Mouse (Mus musculus) limb, embryonic 14.5 days (tissue): Measurements from ENCODE around the gene Adrb1. TPM values are rescaled to one million over a fixed set of nuclear protein-coding genes. Genes with fewer than 3 reads are reported as not detected.

ENCODE experiments used
- ATAC-seq: fragments of 200-750 bp; cut with Nextera tagmentation; 2 replicates; pipeline ENCODE4 v1.8.0; 2017; ENCODE audit warnings: low read depth, moderate number of reproducible peaks, moderate TSS enrichment; ENCODE audit not compliant: low FRiP score
- DNase-seq: peaks from one replicate; pipeline ENCODE4 v3.0.0-alpha.2; 2015; ENCODE audit warnings: low spot score
- H3K27ac ChIP-seq: fragments of 300-500 bp; sonication (generic); replicated peaks from 2 replicates; pipeline ENCODE4 v1.5.1; 2014; ENCODE audit warnings: low read depth, mild to moderate bottlenecking, low read length, moderate library complexity, mixed read lengths
- H3K27me3 ChIP-seq: fragments of 300-500 bp; sonication (generic); 2 replicates; pipeline ENCODE4 v1.6.1; 2014; ENCODE audit warnings: low read length, mixed read lengths; ENCODE audit not compliant: control insufficient read depth, insufficient read depth
- H3K36me3 ChIP-seq: fragments of 300-500 bp; sonication (generic); 2 replicates; pipeline ENCODE4 v1.6.1; 2014; ENCODE audit warnings: mild to moderate bottlenecking, low read length, moderate library complexity, mixed read lengths; ENCODE audit not compliant: control insufficient read depth, insufficient read depth
- H3K4me1 ChIP-seq: fragments of 300-500 bp; sonication (generic); 2 replicates; pipeline ENCODE4 v1.6.1; 2014; ENCODE audit warnings: antibody characterized with exemption, low read length, mixed read lengths; ENCODE audit not compliant: control insufficient read depth, insufficient read depth
- H3K4me2 ChIP-seq: fragments of 300-500 bp; sonication (generic); replicated peaks from 2 replicates; pipeline ENCODE4 v1.6.1; 2014; ENCODE audit warnings: low read depth, mild to moderate bottlenecking, low read length, moderate library complexity; ENCODE audit not compliant: severe bottlenecking
- H3K4me3 ChIP-seq: fragments of 300-500 bp; sonication (generic); replicated peaks from 2 replicates; pipeline ENCODE4 v1.5.1; 2014; ENCODE audit warnings: low read length
- H3K9ac ChIP-seq: fragments of 300-500 bp; sonication (generic); 2 replicates; pipeline ENCODE4 v1.6.1; 2014; ENCODE audit warnings: mild to moderate bottlenecking, low read depth, low read length, moderate library complexity; ENCODE audit not compliant: severe bottlenecking
- H3K9me3 ChIP-seq: fragments of 300-500 bp; sonication (generic); 2 replicates; pipeline ENCODE4 v1.6.1; 2016; ENCODE audit warnings: low read length; ENCODE audit not compliant: control insufficient read depth
- POLR2A ChIP-seq: fragments of 200-500 bp; IDR thresholded peaks from 2 replicates; pipeline ENCODE4 v1.8.0; 2012; ENCODE audit warnings: inconsistent platforms, mild to moderate bottlenecking, moderate library complexity, borderline replicate concordance; ENCODE audit not compliant: insufficient read depth, insufficient read length; ENCODE audit errors: extremely low read depth
- WGBS: fragments of 180-500 bp; shearing (Covaris S2); extraction: QIAGEN DNeasy Blood & Tissue Kit; methylation state at CpG from one replicate; pipeline ENCODE4 v1.1.7; 2014; 5-methylcytosine and 5-hydroxymethylcytosine counted together
- polyA plus RNA-seq, 2 experiments: library from polyadenylated mRNA; depleted of rRNA in 1 of 2; stranded (reverse) in 1 of 2; unstranded in 1 of 2; fragments of >200 nt; fragmentation: Nextera tagmentation in 1 of 2; extraction: Ambion mirVana in 1 of 2; gene quantifications; 2 replicates each; pipeline versions ENCODE4 v1.2.1 to v1.2.3; 2012 to 2014

Adrb1 gene
- polyA plus RNA-seq, 2 experiments = 1.3 to 1.7 TPM

- Histone ChIP-seq H3K9ac (no peak overlapping the region), H3K27ac (peak overlapping the region; percentile 26; the same call in 1 of the 2 replicates), H3K27me3 (no peaks in the 10 kb centered on the region), H3K36me3 (no peaks in the 10 kb centered on the region), H3K4me3 (no peak overlapping the region), H3K9me3 (no peaks in the 10 kb centered on the region), H3K4me1 (peaks cover 27% of the 10 kb centered on the region), H3K4me2 (no peak overlapping the region)
- TF ChIP-seq POLR2A = no peak
- ATAC-seq (peak; percentile 16; the same call in 1 of the 2 replicates), DNase-seq (peak; percentile 39)
- 76% methylated on average over 18 of the region's 18 CpGs for WGBS
Measured at GRCm38 (mm10) chr19:56679213-56679965, 42.6 kb upstream of the Adrb1 start.

- no peak overlapping the region for H3K9ac ChIP-seq
- H3K36me3 ChIP-seq = no peaks in the 10 kb centered on the region
- H3K4me2 ChIP-seq = no peak overlapping the region
- H3K27ac ChIP-seq = peak overlapping the region; percentile 26; the same call in 1 of the 2 replicates
- peaks cover 31% of the 10 kb centered on the region for H3K4me1 ChIP-seq
- no peak overlapping the region for H3K4me3 ChIP-seq
- no peaks in the 10 kb centered on the region for H3K9me3 ChIP-seq
- no peaks in the 10 kb centered on the region for H3K27me3 ChIP-seq
- DNase-seq = peak; percentile 10
- TF ChIP-seq POLR2A = no peak
- WGBS = 64% methylated on average over 7 of the region's 7 CpGs
- peak; percentile 27; the same call in 1 of the 2 replicates for ATAC-seq
Measured at GRCm38 (mm10) chr19:56679992-56680391, 42.0 kb upstream of the Adrb1 start.

GRCm38 (mm10) chr19:56682297-56682696, 39.7 kb upstream of the Adrb1 start:
- H3K27me3 ChIP-seq = no peaks in the 10 kb centered on the region
- H3K4me2 ChIP-seq = no peak overlapping the region
- DNase-seq (no peak), ATAC-seq (no peak)
- no peak overlapping the region for H3K27ac ChIP-seq
- peaks cover 44% of the 10 kb centered on the region for H3K4me1 ChIP-seq
- WGBS = 74% methylated on average over 7 of the region's 7 CpGs
- H3K4me3 ChIP-seq = no peak overlapping the region
- TF ChIP-seq POLR2A = no peak
- no peaks in the 10 kb centered on the region for H3K9me3 ChIP-seq
- no peak overlapping the region for H3K9ac ChIP-seq
- H3K36me3 ChIP-seq = no peaks in the 10 kb centered on the region

GRCm38 (mm10) chr19:56682843-56683242, 39.2 kb upstream of the Adrb1 start:
- Histone ChIP-seq H3K27ac (no peak overlapping the region), H3K27me3 (no peaks in the 10 kb centered on the region), H3K4me2 (no peak overlapping the region), H3K4me3 (no peak overlapping the region), H3K36me3 (no peaks in the 10 kb centered on the region), H3K9me3 (no peaks in the 10 kb centered on the region), H3K9ac (no peak overlapping the region), H3K4me1 (peaks cover 42% of the 10 kb centered on the region)
- TF ChIP-seq POLR2A = no peak
- no peak for DNase-seq
- no peak for ATAC-seq
- 69% methylated on average over 7 of the region's 7 CpGs for WGBS

GRCm38 (mm10) chr19:56685515-56685914, 36.5 kb upstream of the Adrb1 start:
- 74% methylated on average over 7 of the region's 7 CpGs for whole genome bisulfite sequencing
- no peak for ATAC-seq

More at GRCm38 (mm10) chr19:56685515-56685914, 36.5 kb upstream of the Adrb1 start:
- peaks cover 21% of the 10 kb centered on the region for H3K4me1 ChIP-seq
- no peaks in the 10 kb centered on the region for H3K36me3 ChIP-seq
- no peak for TF ChIP-seq POLR2A
- no peak overlapping the region for H3K27ac ChIP-seq
- no peaks in the 10 kb centered on the region for H3K27me3 ChIP-seq
- DNase-seq = no peak
- no peak overlapping the region for H3K4me3 ChIP-seq
- H3K4me2 ChIP-seq = no peak overlapping the region
- no peaks in the 10 kb centered on the region for H3K9me3 ChIP-seq
- H3K9ac ChIP-seq = no peak overlapping the region
